Mouse (Mus musculus) small intestine, adult 2 months (tissue): Measurements from ENCODE around the gene Panx1. TPM values are rescaled to one million over a fixed set of nuclear protein-coding genes. Genes with fewer than 3 reads are reported as not detected.

Experiments
- H3K27ac ChIP-seq: fragments of 200-500 bp; 2 replicates; pipeline ENCODE4 v1.5.1; 2012; ENCODE audit warnings: low read depth, low read length, control low read depth, inconsistent platforms; ENCODE audit not compliant: insufficient read depth
- H3K27me3 ChIP-seq: fragments of 200-500 bp; 2 replicates; pipeline ENCODE4 v1.6.1; 2012; ENCODE audit warnings: mild to moderate bottlenecking, moderate library complexity, low read length, inconsistent platforms; ENCODE audit not compliant: control insufficient read depth, insufficient read depth
- H3K36me3 ChIP-seq: fragments of 200-500 bp; 2 replicates; pipeline ENCODE4 v1.6.1; 2012; ENCODE audit warnings: mild to moderate bottlenecking, low read length, control low read depth, inconsistent platforms; ENCODE audit not compliant: control insufficient read depth, insufficient read depth
- H3K4me1 ChIP-seq: fragments of 200-500 bp; 2 replicates; pipeline ENCODE4 v1.6.1; 2012; ENCODE audit warnings: low read length, inconsistent platforms, mixed read lengths; ENCODE audit not compliant: control insufficient read depth, insufficient read depth, insufficient read length
- H3K4me3 ChIP-seq: fragments of 200-500 bp; 2 replicates; pipeline ENCODE4 v1.5.1; 2012; ENCODE audit warnings: low read depth, mild to moderate bottlenecking, control low read depth, inconsistent platforms, low read length, moderate library complexity
- CTCF ChIP-seq: fragments of 200-500 bp; IDR thresholded peaks from 2 replicates; pipeline ENCODE4 v1.5.1; 2012; ENCODE audit warnings: low read depth, mild to moderate bottlenecking, control low read depth, inconsistent platforms, low read length, moderate library complexity, mixed read lengths; ENCODE audit not compliant: insufficient replicate concordance, insufficient read length; ENCODE audit errors: extremely low read depth
- POLR2A ChIP-seq: fragments of 200-500 bp; IDR thresholded peaks from 2 replicates; pipeline ENCODE4 v1.6.1; 2012; ENCODE audit warnings: low read depth, mild to moderate bottlenecking, control low read depth, inconsistent platforms, low read length, moderate library complexity
- WGBS: fragments of 180-500 bp; shearing (Covaris S2); methylation state at CpG from one replicate; pipeline ENCODE4 v1.1.7; 2018; 5-methylcytosine and 5-hydroxymethylcytosine counted together
- polyA plus RNA-seq: library from polyadenylated mRNA; depleted of rRNA; stranded (reverse); fragments of >200 nt; gene quantifications from 2 replicates; pipeline ENCODE4 v1.2.3, GENCODE M21; 2012

Gene Panx1
- polyA plus RNA-seq, 1 experiment, result 134 TPM

- under 1% methylated on average over 28 of the region's 28 CpGs for WGBS
- Histone ChIP-seq H3K27ac (peak overlapping the region; percentile 81), H3K36me3 (no peaks in the 10 kb centered on the region), H3K4me3 (peak overlapping the region; percentile 94), H3K4me1 (peaks cover 31% of the 10 kb centered on the region), H3K27me3 (no peaks in the 10 kb centered on the region)
- TF ChIP-seq CTCF, result no peak
- no peak for TF ChIP-seq POLR2A
Measured at GRCm38 (mm10) chr9:15044391-15045083, 741 bp downstream of the Panx1 start.

- no peak overlapping the region for H3K27ac ChIP-seq
- no peaks in the 10 kb centered on the region for H3K36me3 ChIP-seq
- no peaks in the 10 kb centered on the region for H3K27me3 ChIP-seq
- 87% methylated on average over 11 of the region's 11 CpGs for WGBS
- TF ChIP-seq POLR2A, result no peak
- TF ChIP-seq CTCF, result no peak
- H3K4me1 ChIP-seq, result peaks cover 15% of the 10 kb centered on the region
- no peak overlapping the region for H3K4me3 ChIP-seq
Measured at GRCm38 (mm10) chr9:15041556-15041955, 3.7 kb downstream of the Panx1 start.

- 84% methylated on average over 5 of the region's 5 CpGs for WGBS
- Histone ChIP-seq H3K36me3 (no peaks in the 10 kb centered on the region), H3K27ac (no peak overlapping the region), H3K27me3 (no peaks in the 10 kb centered on the region), H3K4me1 (peaks cover 7% of the 10 kb centered on the region), H3K4me3 (no peak overlapping the region)
- TF ChIP-seq CTCF (no peak), POLR2A (no peak)
Measured at GRCm38 (mm10) chr9:15039848-15040247, 5.4 kb downstream of the Panx1 start.

- H3K27me3 ChIP-seq, result no peaks in the 10 kb centered on the region
- H3K4me1 ChIP-seq, result peaks cover 9% of the 10 kb centered on the region
- TF ChIP-seq POLR2A (no peak), CTCF (no peak)
- WGBS, result 72% methylated on average over 3 of the region's 3 CpGs
- H3K27ac ChIP-seq, result no peak overlapping the region
- peaks cover 3% of the 10 kb centered on the region for H3K36me3 ChIP-seq
- H3K4me3 ChIP-seq, result no peak overlapping the region
Measured at GRCm38 (mm10) chr9:15037704-15038103, 7.6 kb downstream of the Panx1 start.

GRCm38 (mm10) chr9:15037237-15037636 lies 8.0 kb downstream of the Panx1 start:
- H3K4me1 ChIP-seq, result peaks cover 9% of the 10 kb centered on the region
- no peaks in the 10 kb centered on the region for H3K27me3 ChIP-seq
- H3K27ac ChIP-seq, result no peak overlapping the region
- no peak overlapping the region for H3K4me3 ChIP-seq
- no peak for TF ChIP-seq POLR2A
- no peak for TF ChIP-seq CTCF
- H3K36me3 ChIP-seq, result peaks cover 6% of the 10 kb centered on the region

- WGBS, result 71% methylated on average over 4 of the region's 4 CpGs
- Histone ChIP-seq H3K27ac (no peak overlapping the region), H3K4me3 (no peak overlapping the region), H3K27me3 (no peaks in the 10 kb centered on the region), H3K4me1 (peaks cover 9% of the 10 kb centered on the region), H3K36me3 (peaks cover 7% of the 10 kb centered on the region)
- TF ChIP-seq CTCF (no peak), POLR2A (no peak)
Measured at GRCm38 (mm10) chr9:15036807-15037206, 8.5 kb downstream of the Panx1 start.

GRCm38 (mm10) chr9:15036405-15036804 lies 8.9 kb downstream of the Panx1 start:
- 98% methylated on average over 2 of the region's 2 CpGs for WGBS
- Histone ChIP-seq H3K4me3 (no peak overlapping the region), H3K27ac (no peak overlapping the region), H3K4me1 (peaks cover 9% of the 10 kb centered on the region), H3K36me3 (peaks cover 10% of the 10 kb centered on the region), H3K27me3 (no peaks in the 10 kb centered on the region)
- TF ChIP-seq CTCF (no peak), POLR2A (no peak)
